Mouse (Mus musculus) bone marrow macrophage, adult 2 months (primary cell): ENCODE measurements around the gene Enpp6. TPM values are rescaled to one million over a fixed set of nuclear protein-coding genes. Genes with fewer than 3 reads are reported as not detected.

Experiments
- H3K27ac ChIP-seq: 2 replicates; pipeline ENCODE4 v1.5.1; 2012; ENCODE audit warnings: low read depth, low read length; ENCODE audit not compliant: insufficient read depth
- H3K4me1 ChIP-seq: 2 replicates; pipeline ENCODE4 v1.6.1; 2012; ENCODE audit warnings: low read length; ENCODE audit not compliant: control insufficient read depth, insufficient read depth
- H3K4me3 ChIP-seq: 2 replicates; pipeline ENCODE4 v1.5.1; 2012; ENCODE audit warnings: mild to moderate bottlenecking, low read length, moderate library complexity; ENCODE audit not compliant: insufficient read depth
- CTCF ChIP-seq: IDR thresholded peaks from 2 replicates; pipeline ENCODE4 v1.5.1; 2012; ENCODE audit warnings: low read depth, mild to moderate bottlenecking, low read length, moderate library complexity
- POLR2A ChIP-seq: IDR thresholded peaks from 2 replicates; pipeline ENCODE4 v1.6.1; 2012; ENCODE audit warnings: mild to moderate bottlenecking, low read depth, low read length, borderline replicate concordance
- polyA plus RNA-seq: library from polyadenylated mRNA; stranded (reverse); fragments of >200 nt; gene quantifications from 2 replicates; pipeline ENCODE4 v1.2.4, GENCODE M21; 2012; ENCODE audit not compliant: missing spikeins, insufficient read depth, insufficient read length

Gene Enpp6
- polyA plus RNA-seq, 1 experiment, result 0.36 TPM

GRCm38 (mm10) chr8:47056086-47056485 is 69.4 kb downstream of the Enpp6 start:
- Histone ChIP-seq H3K4me1 (no peaks in the 10 kb centered on the region), H3K27ac (no peak overlapping the region), H3K4me3 (no peak overlapping the region)
- TF ChIP-seq CTCF (no peak), POLR2A (no peak)

GRCm38 (mm10) chr8:47058526-47058925 is 71.8 kb downstream of the Enpp6 start:
- TF ChIP-seq POLR2A (no peak), CTCF (no peak)
- H3K4me3 ChIP-seq, result no peak overlapping the region
- H3K27ac ChIP-seq, result no peak overlapping the region
- H3K4me1 ChIP-seq, result no peaks in the 10 kb centered on the region

GRCm38 (mm10) chr8:47058971-47059370 is 72.3 kb downstream of the Enpp6 start:
- H3K4me1 ChIP-seq, result no peaks in the 10 kb centered on the region
- no peak overlapping the region for H3K4me3 ChIP-seq
- no peak overlapping the region for H3K27ac ChIP-seq
- no peak for TF ChIP-seq CTCF
- TF ChIP-seq POLR2A, result no peak

GRCm38 (mm10) chr8:47061105-47061720 is 74.5 kb downstream of the Enpp6 start:
- Histone ChIP-seq H3K4me1 (no peaks in the 10 kb centered on the region), H3K4me3 (no peak overlapping the region), H3K27ac (no peak overlapping the region)
- TF ChIP-seq CTCF, result no peak

GRCm38 (mm10) chr8:47067121-47067520 is 80.4 kb downstream of the Enpp6 start:
- H3K27ac ChIP-seq, result no peak overlapping the region
- no peak overlapping the region for H3K4me3 ChIP-seq
- TF ChIP-seq POLR2A (no peak), CTCF (no peak)
- no peaks in the 10 kb centered on the region for H3K4me1 ChIP-seq

- TF ChIP-seq POLR2A, result no peak
- no peak for TF ChIP-seq CTCF
- Histone ChIP-seq H3K4me1 (no peaks in the 10 kb centered on the region), H3K27ac (no peak overlapping the region), H3K4me3 (no peak overlapping the region)
These were observed 82.9 kb downstream of the Enpp6 start for GRCm38 (mm10) chr8:47069634-47070033.

- H3K4me3 ChIP-seq, result no peak overlapping the region
- TF ChIP-seq CTCF (no peak), POLR2A (no peak)
- H3K4me1 ChIP-seq, result no peaks in the 10 kb centered on the region
- no peak overlapping the region for H3K27ac ChIP-seq
These were observed 85.3 kb downstream of the Enpp6 start for GRCm38 (mm10) chr8:47072001-47072400.

- no peaks in the 10 kb centered on the region for H3K4me1 ChIP-seq
- TF ChIP-seq CTCF, result no peak
- TF ChIP-seq POLR2A, result no peak
- H3K4me3 ChIP-seq, result no peak overlapping the region
- H3K27ac ChIP-seq, result no peak overlapping the region
These were observed 89.4 kb downstream of the Enpp6 start for GRCm38 (mm10) chr8:47075941-47076555.

- TF ChIP-seq POLR2A, result no peak
- TF ChIP-seq CTCF, result no peak
- Histone ChIP-seq H3K4me1 (no peaks in the 10 kb centered on the region), H3K27ac (no peak overlapping the region), H3K4me3 (no peak overlapping the region)
These were observed 93.3 kb downstream of the Enpp6 start for GRCm38 (mm10) chr8:47080037-47080436.

GRCm38 (mm10) chr8:47082201-47083027 is 95.7 kb downstream of the Enpp6 start:
- H3K4me3 ChIP-seq, result no peak overlapping the region
- H3K27ac ChIP-seq, result no peak overlapping the region
- TF ChIP-seq CTCF (no peak), POLR2A (no peak)
- no peaks in the 10 kb centered on the region for H3K4me1 ChIP-seq
